Mouse (Mus musculus) embryonic facial prominence, embryonic 14.5 days (tissue): ENCODE data around the gene Snd1. TPM values are rescaled to one million over a fixed set of nuclear protein-coding genes. Genes with fewer than 3 reads are reported as not detected.
A peak's percentile ranks its signal among the peaks of the same experiment; 100 is the strongest.

Experiments
- ATAC-seq: fragments of 200-750 bp; cut with Nextera tagmentation; 2 replicates; pipeline ENCODE4 v1.8.0; 2017; ENCODE audit warnings: low read depth, moderate number of reproducible peaks, moderate TSS enrichment
- DNase-seq: peaks from one replicate; pipeline ENCODE4 v3.0.0-alpha.2; 2015; ENCODE audit warnings: low spot score
- H3K27ac ChIP-seq: fragments of 300-500 bp; sonication (generic); replicated peaks from 2 replicates; pipeline ENCODE4 v1.5.1; 2014; ENCODE audit warnings: low read depth, mild to moderate bottlenecking, low read length, moderate library complexity
- H3K27me3 ChIP-seq: fragments of 300-500 bp; sonication (generic); replicated peaks from 2 replicates; pipeline ENCODE4 v1.6.1; 2014; ENCODE audit warnings: low read length; ENCODE audit not compliant: control insufficient read depth, insufficient read depth
- H3K36me3 ChIP-seq: fragments of 300-500 bp; sonication (generic); 2 replicates; pipeline ENCODE4 v1.6.1; 2014; ENCODE audit warnings: low read length, mixed read lengths; ENCODE audit not compliant: control insufficient read depth, insufficient read depth
- H3K4me1 ChIP-seq: fragments of 300-500 bp; sonication (generic); 2 replicates; pipeline ENCODE4 v1.6.1; 2014; ENCODE audit warnings: antibody characterized with exemption, low read length; ENCODE audit not compliant: control insufficient read depth, insufficient read depth
- H3K4me2 ChIP-seq: fragments of 300-500 bp; sonication (generic); 2 replicates; pipeline ENCODE4 v1.6.1; 2014; ENCODE audit warnings: low read depth, mild to moderate bottlenecking, low read length, moderate library complexity, mixed read lengths
- H3K4me3 ChIP-seq: fragments of 300-500 bp; sonication (generic); 2 replicates; pipeline ENCODE4 v1.5.1; 2014; ENCODE audit warnings: low read depth, mild to moderate bottlenecking, low read length
- H3K9ac ChIP-seq: fragments of 300-500 bp; sonication (generic); 2 replicates; pipeline ENCODE4 v1.6.1; 2014; ENCODE audit warnings: low read depth, mild to moderate bottlenecking, low read length, moderate library complexity, mixed read lengths
- H3K9me3 ChIP-seq: fragments of 300-500 bp; sonication (generic); 2 replicates; pipeline ENCODE4 v1.6.1; 2016; ENCODE audit warnings: low read length; ENCODE audit not compliant: control insufficient read depth
- WGBS: fragments of 180-500 bp; shearing (Covaris S2); extraction: QIAGEN DNeasy Blood & Tissue Kit; methylation state at CpG from one replicate; pipeline ENCODE4 v1.1.7; 2014; 5-methylcytosine and 5-hydroxymethylcytosine counted together
- polyA plus RNA-seq: library from polyadenylated mRNA; unstranded; fragments of >200 nt; fragmentation: Nextera tagmentation; extraction: Ambion mirVana; gene quantifications from 2 replicates; pipeline ENCODE4 v1.2.1, GENCODE M21; 2014

Snd1 gene
- polyA plus RNA-seq, 1 experiment from 2014 or later, result 111 TPM

GRCm38 (mm10) chr6:28847616-28848015 lies 372.7 kb downstream of the Snd1 start:
- WGBS, result 32% methylated on average over 6 of the region's 6 CpGs
- peaks cover 31% of the 10 kb centered on the region for H3K4me1 ChIP-seq
- no peak for DNase-seq

GRCm38 (mm10) chr6:28848285-28848794 lies 373.4 kb downstream of the Snd1 start:
- Histone ChIP-seq H3K27me3 (no peaks in the 10 kb centered on the region), H3K36me3 (no peaks in the 10 kb centered on the region), H3K9me3 (no peaks in the 10 kb centered on the region), H3K4me3 (no peak overlapping the region), H3K9ac (no peak overlapping the region), H3K4me1 (peaks cover 35% of the 10 kb centered on the region), H3K27ac (peak overlapping the region; percentile 10; the same call in 1 of the 2 replicates), H3K4me2 (no peak overlapping the region)
- ATAC-seq (peak; percentile 27; the same call in 1 of the 2 replicates), DNase-seq (no peak)
- WGBS, result 41% methylated on average over 6 of the region's 6 CpGs

More at GRCm38 (mm10) chr6:28847616-28848015, 372.7 kb downstream of the Snd1 start:
- Histone ChIP-seq H3K9ac (no peak overlapping the region), H3K36me3 (no peaks in the 10 kb centered on the region), H3K4me2 (no peak overlapping the region), H3K9me3 (no peaks in the 10 kb centered on the region), H3K4me3 (no peak overlapping the region), H3K27ac (0 out of 2 replicates have a peak overlapping the region, but pooled peaks have one; percentile 10), H3K27me3 (no peaks in the 10 kb centered on the region)
- ATAC-seq, result peak; percentile 42; the same call in 1 of the 2 replicates

- ATAC-seq (no peak), DNase-seq (no peak)
- Histone ChIP-seq H3K27ac (no peak overlapping the region), H3K27me3 (no peaks in the 10 kb centered on the region), H3K4me2 (no peak overlapping the region), H3K9me3 (no peaks in the 10 kb centered on the region), H3K36me3 (no peaks in the 10 kb centered on the region), H3K9ac (no peak overlapping the region), H3K4me1 (peaks cover 41% of the 10 kb centered on the region), H3K4me3 (no peak overlapping the region)
- 64% methylated on average over 9 of the region's 9 CpGs for WGBS
Observed at GRCm38 (mm10) chr6:28848891-28849290, 374.0 kb downstream of the Snd1 start.

- 33% methylated on average over 3 of the region's 3 CpGs for WGBS
- Histone ChIP-seq H3K27me3 (no peaks in the 10 kb centered on the region), H3K36me3 (no peaks in the 10 kb centered on the region), H3K9ac (no peak overlapping the region), H3K9me3 (no peaks in the 10 kb centered on the region), H3K27ac (no peak overlapping the region), H3K4me2 (no peak overlapping the region), H3K4me3 (no peak overlapping the region), H3K4me1 (peaks cover 45% of the 10 kb centered on the region)
- no peak for DNase-seq
- ATAC-seq, result no peak
Observed at GRCm38 (mm10) chr6:28849317-28849716, 374.4 kb downstream of the Snd1 start.

GRCm38 (mm10) chr6:28850326-28850900 lies 375.5 kb downstream of the Snd1 start:
- Histone ChIP-seq H3K36me3 (no peaks in the 10 kb centered on the region), H3K4me1 (peaks cover 52% of the 10 kb centered on the region), H3K27ac (no peak overlapping the region), H3K27me3 (no peaks in the 10 kb centered on the region), H3K4me2 (no peak overlapping the region), H3K9me3 (no peaks in the 10 kb centered on the region), H3K9ac (no peak overlapping the region), H3K4me3 (no peak overlapping the region)
- WGBS, result 87% methylated on average over 9 of the region's 9 CpGs
- DNase-seq, result no peak
- no peak for ATAC-seq

- peaks cover 58% of the 10 kb centered on the region for H3K4me1 ChIP-seq
- WGBS, result 60% methylated on average over 7 of the region's 7 CpGs
Observed at GRCm38 (mm10) chr6:28852342-28852741, 377.4 kb downstream of the Snd1 start.

GRCm38 (mm10) chr6:28853164-28853563 lies 378.2 kb downstream of the Snd1 start:
- Histone ChIP-seq H3K27me3 (no peaks in the 10 kb centered on the region), H3K4me3 (no peak overlapping the region), H3K9me3 (no peaks in the 10 kb centered on the region), H3K4me1 (peaks cover 55% of the 10 kb centered on the region), H3K4me2 (no peak overlapping the region), H3K9ac (no peak overlapping the region), H3K36me3 (no peaks in the 10 kb centered on the region), H3K27ac (no peak overlapping the region)
- DNase-seq, result peak; percentile 64
- WGBS, result 29% methylated on average over 3 of the region's 3 CpGs
- ATAC-seq, result peak; percentile 16; the same call in 1 of the 2 replicates

More at GRCm38 (mm10) chr6:28852342-28852741, 377.4 kb downstream of the Snd1 start:
- no peaks in the 10 kb centered on the region for H3K27me3 ChIP-seq
- H3K36me3 ChIP-seq, result no peaks in the 10 kb centered on the region
- ATAC-seq, result no peak
- no peak for DNase-seq
- no peak overlapping the region for H3K27ac ChIP-seq
- H3K4me3 ChIP-seq, result no peak overlapping the region
- H3K9me3 ChIP-seq, result no peaks in the 10 kb centered on the region
- H3K4me2 ChIP-seq, result no peak overlapping the region
- H3K9ac ChIP-seq, result no peak overlapping the region

GRCm38 (mm10) chr6:28853654-28854053 lies 378.7 kb downstream of the Snd1 start:
- DNase-seq (no peak), ATAC-seq (0 out of 2 replicates have a peak, but pooled peaks have one; percentile 20)
- 18% methylated on average over 2 of the region's 2 CpGs for WGBS
- no peak overlapping the region for H3K27ac ChIP-seq
- no peak overlapping the region for H3K4me2 ChIP-seq
- H3K27me3 ChIP-seq, result no peaks in the 10 kb centered on the region
- H3K9me3 ChIP-seq, result no peaks in the 10 kb centered on the region
- 0 out of 2 replicates have a peak overlapping the region, but pooled peaks have one; percentile 9 for H3K9ac ChIP-seq
- H3K4me3 ChIP-seq, result no peak overlapping the region
- no peaks in the 10 kb centered on the region for H3K36me3 ChIP-seq
- peaks cover 50% of the 10 kb centered on the region for H3K4me1 ChIP-seq

GRCm38 (mm10) chr6:28854598-28854997 lies 379.7 kb downstream of the Snd1 start:
- DNase-seq (peak; percentile 48), ATAC-seq (no peak)
- no peaks in the 10 kb centered on the region for H3K9me3 ChIP-seq
- no peak overlapping the region for H3K4me2 ChIP-seq
- H3K36me3 ChIP-seq, result no peaks in the 10 kb centered on the region
- WGBS, result 34% methylated on average over 8 of the region's 8 CpGs
- no peak overlapping the region for H3K27ac ChIP-seq
- no peak overlapping the region for H3K9ac ChIP-seq
- H3K4me1 ChIP-seq, result peaks cover 43% of the 10 kb centered on the region
- no peaks in the 10 kb centered on the region for H3K27me3 ChIP-seq
- no peak overlapping the region for H3K4me3 ChIP-seq
